Mouse (Mus musculus) thymus, adult 2 months (tissue): ENCODE results near the gene Gabarap.

Experiments used
- CTCF ChIP-seq: fragments of 200-500 bp; IDR thresholded peaks from 2 replicates; pipeline ENCODE4 v1.5.1; 2012; ENCODE audit warnings: mild to moderate bottlenecking, control low read depth, low read length, moderate library complexity, borderline replicate concordance; ENCODE audit not compliant: control insufficient read depth, poor library complexity, insufficient read depth; ENCODE audit errors: extremely low read depth
- POLR2A ChIP-seq: fragments of 200-500 bp; IDR thresholded peaks from 2 replicates; pipeline ENCODE4 v1.6.1; 2012; ENCODE audit warnings: mild to moderate bottlenecking, low read length, control low read depth, moderate library complexity; ENCODE audit not compliant: control insufficient read depth, poor library complexity, insufficient read depth; ENCODE audit errors: extremely low read depth

DNA sequence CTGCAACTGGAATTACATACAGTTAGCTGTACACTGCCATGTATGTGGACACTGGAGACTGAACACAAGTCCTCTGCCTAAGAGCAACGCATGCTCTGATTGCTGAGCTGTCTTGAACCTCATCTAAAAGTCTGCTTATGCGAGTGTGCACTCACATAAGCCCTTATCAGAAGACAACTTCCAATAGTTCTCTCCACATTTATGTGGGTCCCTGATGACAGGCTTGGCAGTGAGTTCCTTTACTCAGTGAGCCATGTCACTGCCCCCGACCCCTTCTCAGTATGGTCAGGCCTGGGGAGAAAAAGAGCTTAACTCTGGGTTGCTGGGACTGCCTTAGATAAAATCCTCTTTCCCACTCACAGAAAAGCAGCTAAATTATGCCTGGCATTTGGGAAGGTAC lies 25.7 kb downstream of the Gabarap start, which contains the start of gene Dlg4:
- TF ChIP-seq CTCF (no peak), POLR2A (no peak)
